ENCODE assay signal across 8 mouse cellular contexts in genomic region chr8:57546401-57546800, GRCm38 (mm10).
"Had no signal": no experiment of that assay in that cellular context is flagged by ENCODE, and none has a peak within 500 bp of the region (broad histone marks: within the 10 kb centered on the region; RNA-seq: fewer than 3 reads in every experiment).

No protein-coding gene starts in this region.

- DNase-seq: kidney, postnatal 10 days; kidney, postnatal 4 days; layer of hippocampus, postnatal 36 days; liver; liver, embryonic 13.5 days; liver, postnatal 0 days; right cerebral cortex, postnatal 14 days; thymus, postnatal 36 days had no signal
